Mouse (Mus musculus) embryonic facial prominence, embryonic 14.5 days (tissue): ENCODE results near the gene Pknox2. TPM values are rescaled to one million over a fixed set of nuclear protein-coding genes. Genes with fewer than 3 reads are reported as not detected.

Experiments used
- ATAC-seq: fragments of 200-750 bp; cut with Nextera tagmentation; 2 replicates; pipeline ENCODE4 v1.8.0; 2017; ENCODE audit warnings: low read depth, moderate number of reproducible peaks, moderate TSS enrichment
- DNase-seq: peaks from one replicate; pipeline ENCODE4 v3.0.0-alpha.2; 2015; ENCODE audit warnings: low spot score
- H3K27ac ChIP-seq: fragments of 300-500 bp; sonication (generic); replicated peaks from 2 replicates; pipeline ENCODE4 v1.5.1; 2014; ENCODE audit warnings: low read depth, mild to moderate bottlenecking, low read length, moderate library complexity
- H3K27me3 ChIP-seq: fragments of 300-500 bp; sonication (generic); replicated peaks from 2 replicates; pipeline ENCODE4 v1.6.1; 2014; ENCODE audit warnings: low read length; ENCODE audit not compliant: control insufficient read depth, insufficient read depth
- H3K36me3 ChIP-seq: fragments of 300-500 bp; sonication (generic); 2 replicates; pipeline ENCODE4 v1.6.1; 2014; ENCODE audit warnings: low read length, mixed read lengths; ENCODE audit not compliant: control insufficient read depth, insufficient read depth
- H3K4me1 ChIP-seq: fragments of 300-500 bp; sonication (generic); 2 replicates; pipeline ENCODE4 v1.6.1; 2014; ENCODE audit warnings: antibody characterized with exemption, low read length; ENCODE audit not compliant: control insufficient read depth, insufficient read depth
- H3K4me2 ChIP-seq: fragments of 300-500 bp; sonication (generic); 2 replicates; pipeline ENCODE4 v1.6.1; 2014; ENCODE audit warnings: low read depth, mild to moderate bottlenecking, low read length, moderate library complexity, mixed read lengths
- H3K4me3 ChIP-seq: fragments of 300-500 bp; sonication (generic); 2 replicates; pipeline ENCODE4 v1.5.1; 2014; ENCODE audit warnings: low read depth, mild to moderate bottlenecking, low read length
- H3K9ac ChIP-seq: fragments of 300-500 bp; sonication (generic); 2 replicates; pipeline ENCODE4 v1.6.1; 2014; ENCODE audit warnings: low read depth, mild to moderate bottlenecking, low read length, moderate library complexity, mixed read lengths
- H3K9me3 ChIP-seq: fragments of 300-500 bp; sonication (generic); 2 replicates; pipeline ENCODE4 v1.6.1; 2016; ENCODE audit warnings: low read length; ENCODE audit not compliant: control insufficient read depth
- WGBS: fragments of 180-500 bp; shearing (Covaris S2); extraction: QIAGEN DNeasy Blood & Tissue Kit; methylation state at CpG from one replicate; pipeline ENCODE4 v1.1.7; 2014; 5-methylcytosine and 5-hydroxymethylcytosine counted together
- polyA plus RNA-seq: library from polyadenylated mRNA; unstranded; fragments of >200 nt; fragmentation: Nextera tagmentation; extraction: Ambion mirVana; gene quantifications from 2 replicates; pipeline ENCODE4 v1.2.1, GENCODE M21; 2014

Pknox2 gene
- polyA plus RNA-seq, 1 experiment from 2014 or later: 9.5 TPM

- Histone ChIP-seq H3K27me3 (no peaks in the 10 kb centered on the region), H3K4me2 (no peak overlapping the region), H3K9ac (no peak overlapping the region), H3K4me1 (peaks cover 12% of the 10 kb centered on the region), H3K9me3 (no peaks in the 10 kb centered on the region), H3K36me3 (no peaks in the 10 kb centered on the region), H3K27ac (no peak overlapping the region), H3K4me3 (no peak overlapping the region)
- ATAC-seq (no peak), DNase-seq (no peak)
- WGBS: 90% methylated on average over 10 of the region's 10 CpGs
Observed at GRCm38 (mm10) chr9:37082246-37082645, 65.0 kb downstream of the Pknox2 start.

DNA sequence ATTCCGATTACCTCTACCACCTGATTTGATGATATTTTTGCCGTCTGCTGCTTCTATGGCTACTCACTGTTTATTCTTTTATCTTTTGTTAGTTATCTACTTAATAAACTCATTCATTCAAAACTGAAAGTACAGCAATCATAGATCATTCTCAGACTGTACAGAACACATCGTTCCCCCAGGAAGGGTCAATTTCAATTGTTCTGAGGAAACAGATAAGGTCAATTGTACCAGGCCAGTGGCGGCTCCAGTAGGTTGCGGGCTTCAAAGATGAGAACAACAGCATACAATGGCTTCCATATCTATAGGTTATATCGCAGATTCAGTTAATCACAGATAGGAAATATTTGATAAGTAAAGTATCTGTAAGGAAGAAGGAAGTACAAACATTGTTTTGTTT lies 66.9 kb downstream of the Pknox2 start:
- Histone ChIP-seq H3K9ac (no peak overlapping the region), H3K4me2 (no peak overlapping the region), H3K9me3 (no peaks in the 10 kb centered on the region), H3K27me3 (no peaks in the 10 kb centered on the region), H3K4me1 (peaks cover 21% of the 10 kb centered on the region), H3K27ac (no peak overlapping the region), H3K4me3 (no peak overlapping the region), H3K36me3 (no peaks in the 10 kb centered on the region)
- ATAC-seq (no peak), DNase-seq (no peak)
- 92% methylated on average over 6 of the region's 6 CpGs for WGBS

- peak overlapping the region; percentile 32; the same call in 1 of the 2 replicates for H3K9ac ChIP-seq
- no peaks in the 10 kb centered on the region for H3K9me3 ChIP-seq
- H3K36me3 ChIP-seq: no peaks in the 10 kb centered on the region
- peaks cover 14% of the 10 kb centered on the region for H3K4me1 ChIP-seq
- H3K4me3 ChIP-seq: no peak overlapping the region
- H3K4me2 ChIP-seq: 0 out of 2 replicates have a peak overlapping the region, but pooled peaks have one; percentile 16
- DNase-seq (no peak), ATAC-seq (no peak)
- 60% methylated on average over 2 of the region's 2 CpGs for WGBS
- H3K27me3 ChIP-seq: no peaks in the 10 kb centered on the region
- H3K27ac ChIP-seq: peak overlapping the region; percentile 4; the same call in 1 of the 2 replicates
Observed at GRCm38 (mm10) chr9:37077063-37077418, 70.2 kb downstream of the Pknox2 start.

DNA sequence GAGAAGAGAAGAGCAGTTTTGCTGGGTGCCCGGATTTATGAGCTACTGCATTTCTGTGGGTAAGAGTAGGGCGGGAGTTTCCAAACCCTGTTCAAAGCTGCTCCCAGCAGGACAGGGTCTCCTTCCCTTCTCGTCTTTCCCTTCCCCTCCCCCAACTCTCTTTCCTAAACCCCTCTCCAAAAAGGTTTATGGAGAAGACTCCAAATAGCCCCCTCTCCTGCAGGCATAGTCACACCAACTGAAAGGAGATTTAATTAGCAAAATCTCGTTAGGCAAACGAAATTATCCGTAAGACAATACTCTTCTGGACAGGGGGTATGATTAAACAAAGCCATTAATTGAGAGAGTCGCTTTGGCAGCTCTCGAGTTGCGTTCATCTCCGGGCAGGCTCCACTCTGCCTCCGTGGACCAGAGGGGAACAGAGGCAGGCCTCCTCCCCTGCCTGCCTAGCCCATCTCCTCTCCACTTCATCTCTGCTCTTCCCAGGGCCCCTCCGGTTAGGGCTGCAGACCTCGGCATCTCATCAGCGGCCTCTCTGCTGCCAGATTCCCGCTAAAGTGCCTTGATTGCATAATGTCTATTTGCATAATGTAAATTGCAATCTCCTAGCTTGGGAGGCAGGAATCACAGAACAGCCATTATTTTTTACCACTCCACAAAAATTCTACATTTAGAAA lies 70.7 kb downstream of the Pknox2 start:
- H3K9ac ChIP-seq: peak overlapping the region; percentile 32; the same call in 1 of the 2 replicates
- no peaks in the 10 kb centered on the region for H3K27me3 ChIP-seq
- DNase-seq (peak; percentile 55), ATAC-seq (peak; percentile 53; the same call in 1 of the 2 replicates)
- H3K27ac ChIP-seq: peak overlapping the region; percentile 4; the same call in 1 of the 2 replicates
- peaks cover 14% of the 10 kb centered on the region for H3K4me1 ChIP-seq
- H3K4me3 ChIP-seq: no peak overlapping the region
- no peaks in the 10 kb centered on the region for H3K36me3 ChIP-seq
- WGBS: 10% methylated on average over 15 of the region's 15 CpGs
- no peaks in the 10 kb centered on the region for H3K9me3 ChIP-seq
- H3K4me2 ChIP-seq: peak overlapping the region; percentile 16

- Histone ChIP-seq H3K9me3 (no peaks in the 10 kb centered on the region), H3K36me3 (no peaks in the 10 kb centered on the region), H3K27me3 (no peaks in the 10 kb centered on the region), H3K4me1 (peaks cover 14% of the 10 kb centered on the region), H3K4me2 (no peak overlapping the region), H3K9ac (no peak overlapping the region), H3K27ac (no peak overlapping the region), H3K4me3 (no peak overlapping the region)
- peak; percentile 42 for DNase-seq
- no peak for ATAC-seq
- 58% methylated on average over 4 of the region's 4 CpGs for WGBS
Observed at GRCm38 (mm10) chr9:37075903-37076302, 71.3 kb downstream of the Pknox2 start.

DNA sequence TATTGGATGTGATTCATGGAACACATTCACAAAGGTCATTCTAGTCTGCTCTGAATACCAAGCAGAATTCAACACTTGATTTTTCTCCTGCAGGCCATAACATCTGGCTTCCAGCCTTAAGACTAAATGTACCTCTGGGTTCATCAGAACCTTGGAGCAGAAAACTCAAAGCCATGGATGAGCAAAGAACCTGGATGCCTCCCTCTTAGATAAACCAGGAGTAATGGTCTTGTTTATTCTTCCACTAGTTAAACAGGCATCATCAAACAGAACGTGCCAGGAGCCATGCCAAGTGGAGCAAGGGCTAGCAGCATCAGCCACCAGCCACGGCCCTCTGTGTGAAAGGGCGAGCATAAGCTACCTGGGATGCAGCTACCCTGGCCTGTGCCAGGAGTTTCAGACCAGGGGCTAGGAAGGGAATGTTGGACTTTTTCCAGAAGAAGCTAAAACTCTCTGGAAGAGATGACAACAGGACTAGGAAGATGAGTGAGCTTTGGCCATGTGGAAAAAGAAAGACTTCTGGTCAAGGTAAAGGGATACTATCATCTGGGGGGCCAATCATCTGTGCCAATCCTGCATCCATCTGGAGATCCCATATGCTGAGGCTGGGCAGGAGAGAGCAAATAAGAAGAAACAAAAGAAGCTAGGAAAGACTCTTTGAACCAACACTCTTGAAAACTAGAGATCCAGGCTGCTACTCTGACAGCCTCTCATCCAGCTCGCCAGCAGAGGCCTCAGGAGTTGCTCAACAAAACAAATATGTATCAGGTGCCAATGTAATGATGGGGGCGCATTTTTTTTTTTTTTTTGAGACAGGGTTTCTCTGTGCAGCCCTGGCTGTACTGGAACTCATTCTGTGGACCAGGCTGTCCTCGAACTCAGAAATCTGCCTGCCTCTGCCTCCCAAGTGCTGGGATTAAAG lies 77.6 kb downstream of the Pknox2 start:
- H3K9me3 ChIP-seq: no peaks in the 10 kb centered on the region
- H3K9ac ChIP-seq: no peak overlapping the region
- ATAC-seq (no peak), DNase-seq (no peak)
- peaks cover 5% of the 10 kb centered on the region; the same call in 1 of the 2 replicates for H3K4me1 ChIP-seq
- H3K27me3 ChIP-seq: no peaks in the 10 kb centered on the region
- 82% methylated on average over 6 of the region's 6 CpGs for WGBS
- no peak overlapping the region for H3K27ac ChIP-seq
- no peaks in the 10 kb centered on the region for H3K36me3 ChIP-seq
- H3K4me3 ChIP-seq: no peak overlapping the region
- H3K4me2 ChIP-seq: no peak overlapping the region

- no peak overlapping the region for H3K4me3 ChIP-seq
- H3K9ac ChIP-seq: no peak overlapping the region
- ATAC-seq (no peak), DNase-seq (no peak)
- 82% methylated on average over 5 of the region's 5 CpGs for WGBS
- H3K4me1 ChIP-seq: peaks cover 5% of the 10 kb centered on the region; the same call in 1 of the 2 replicates
- no peak overlapping the region for H3K4me2 ChIP-seq
- no peak overlapping the region for H3K27ac ChIP-seq
- no peaks in the 10 kb centered on the region for H3K27me3 ChIP-seq
- no peaks in the 10 kb centered on the region for H3K36me3 ChIP-seq
- no peaks in the 10 kb centered on the region for H3K9me3 ChIP-seq
Observed at GRCm38 (mm10) chr9:37067473-37067830, 79.8 kb downstream of the Pknox2 start.

GRCm38 (mm10) chr9:37066732-37067472 lies 80.3 kb downstream of the Pknox2 start:
- H3K9ac ChIP-seq: no peak overlapping the region
- no peaks in the 10 kb centered on the region for H3K36me3 ChIP-seq
- H3K4me1 ChIP-seq: peaks cover 5% of the 10 kb centered on the region; the same call in 1 of the 2 replicates
- no peak overlapping the region for H3K27ac ChIP-seq
- no peaks in the 10 kb centered on the region for H3K27me3 ChIP-seq
- no peak overlapping the region for H3K4me3 ChIP-seq
- DNase-seq (no peak), ATAC-seq (no peak)
- no peaks in the 10 kb centered on the region for H3K9me3 ChIP-seq
- WGBS: 81% methylated on average over 8 of the region's 8 CpGs
- no peak overlapping the region for H3K4me2 ChIP-seq
